ENCODE assay signal across 30 mouse cellular contexts in genomic region chr7:16708244-16708643, GRCm38 (mm10). TPM values are rescaled to one million over a fixed set of nuclear protein-coding genes. Genes with fewer than 3 reads are reported as not detected.
"Had no signal": no experiment of that assay in that cellular context is flagged by ENCODE, and none has a peak within 500 bp of the region (broad histone marks: within the 10 kb centered on the region; RNA-seq: fewer than 3 reads in every experiment).

No protein-coding gene starts in this region.

- H3K9me3 ChIP-seq: kidney, embryonic 15.5 days; liver, embryonic 13.5 days; midbrain, embryonic 12.5 days; midbrain, embryonic 15.5 days; neural tube, embryonic 12.5 days; neural tube, embryonic 15.5 days had no signal

- DNase-seq: kidney, postnatal 10 days; kidney, postnatal 36 days; layer of hippocampus, postnatal 36 days; liver, embryonic 13.5 days; lung, adult 2 months; lung, postnatal 10 days; right cerebral cortex, adult 18-20 months; right cerebral cortex, postnatal 14 days; right cerebral cortex, postnatal 4 days; thymus, adult 2 months; thymus, postnatal 14 days; thymus, postnatal 4 days had no signal

- H3K4me1 ChIP-seq: kidney, embryonic 15.5 days; liver, embryonic 13.5 days; midbrain, embryonic 12.5 days; midbrain, embryonic 15.5 days; neural tube, embryonic 12.5 days; neural tube, embryonic 15.5 days had no signal

- ATAC-seq: midbrain, embryonic 15.5 days had no signal

- H3K27me3 ChIP-seq: kidney, embryonic 15.5 days; neural tube, embryonic 15.5 days had no signal

- H3K4me2 ChIP-seq: kidney, embryonic 15.5 days; liver, embryonic 13.5 days; midbrain, embryonic 12.5 days; midbrain, embryonic 15.5 days; neural tube, embryonic 12.5 days; neural tube, embryonic 15.5 days had no signal

- H3K9ac ChIP-seq: kidney, embryonic 15.5 days; liver, embryonic 13.5 days; midbrain, embryonic 12.5 days; midbrain, embryonic 15.5 days; neural tube, embryonic 12.5 days; neural tube, embryonic 15.5 days had no signal

- H3K4me3 ChIP-seq: kidney, embryonic 15.5 days; left cerebral cortex, adult 2 months; liver, embryonic 13.5 days; midbrain, embryonic 12.5 days; midbrain, embryonic 15.5 days; neural tube, embryonic 12.5 days; neural tube, embryonic 15.5 days had no signal

- H3K36me3 ChIP-seq: kidney, embryonic 15.5 days; liver, embryonic 13.5 days; midbrain, embryonic 12.5 days; midbrain, embryonic 15.5 days; neural tube, embryonic 12.5 days; neural tube, embryonic 15.5 days had no signal

- H3K27ac ChIP-seq: kidney, embryonic 15.5 days; left cerebral cortex, adult 2 months; liver, embryonic 13.5 days; macrophage; midbrain, embryonic 12.5 days; midbrain, embryonic 15.5 days; neural tube, embryonic 12.5 days; neural tube, embryonic 15.5 days; stomach, postnatal 0 days had no signal

RNA-seq across cellular contexts. Expression of gene Ceacam9, which starts 13.5 kb away (rescaled TPM):
- total RNA-seq: layer of hippocampus, adult 8-10 months; layer of hippocampus, postnatal 10 days; layer of hippocampus, postnatal 36 days; left cerebral cortex, postnatal 10 days; liver, adult 2 months; megakaryocyte, adult 5-6 weeks had no signal
- polyA plus RNA-seq: kidney, embryonic 15.5 days; limb, embryonic 11.5 days; liver, adult 2 months; liver, embryonic 13.5 days; liver, embryonic 16.5 days; lung, adult 2 months; macrophage; midbrain, embryonic 12.5 days; neural tube, embryonic 12.5 days; stomach, embryonic 14.5 days; stomach, postnatal 0 days had no signal

RNA-seq across cellular contexts. Expression of gene Ceacam15, which starts 32.7 kb away (rescaled TPM):
- total RNA-seq: layer of hippocampus, adult 8-10 months; layer of hippocampus, postnatal 10 days; layer of hippocampus, postnatal 36 days; left cerebral cortex, adult 2 months; left cerebral cortex, postnatal 10 days; left cerebral cortex, postnatal 36 days; liver, adult 2 months; megakaryocyte, adult 5-6 weeks had no signal
- polyA plus RNA-seq: kidney, embryonic 15.5 days; limb, embryonic 11.5 days; limb, embryonic 14.5 days; liver, adult 2 months; liver, embryonic 13.5 days; liver, embryonic 16.5 days; lung, adult 2 months; macrophage; midbrain, embryonic 12.5 days; midbrain, embryonic 15.5 days; neural tube, embryonic 12.5 days; neural tube, embryonic 15.5 days; stomach, embryonic 14.5 days; stomach, postnatal 0 days had no signal
